Comparison of ENCODE assay signal across 9 mouse cellular contexts in genomic region chr16:21488413-21488812, GRCm38 (mm10).
DNase-seq lines count a peak whose midpoint lies in the region; ATAC-seq lines count a peak whose summit lies in the region.
"Had no signal": no experiment of that assay in that cellular context is flagged by ENCODE, and none has a peak within 500 bp of the region (broad histone marks: within the 10 kb centered on the region; RNA-seq: fewer than 3 reads in every experiment).

No protein-coding gene starts in this region.

- H3K4me2 ChIP-seq in heart, embryonic 11.5 days = no peak overlapping the region
- H3K4me2 ChIP-seq: liver, embryonic 13.5 days had no signal

- peak; percentile 25 for DNase-seq in heart, adult 8-10 months (ENCODE audit: low spot score)
- peak; percentile 58 for DNase-seq in MN1 (ENCODE audit: low spot score)
- peak; percentile 77 to 82 for DNase-seq in cerebellum, postnatal 10 days
- DNase-seq in layer of hippocampus, postnatal 10 days (ENCODE audit: low spot score in 2 of 2) = peak; percentile 67 to 75
- peak; percentile 20 to 64 for DNase-seq in spleen, postnatal 10 days (ENCODE audit: low spot score in 2 of 2)
- DNase-seq: liver, embryonic 13.5 days had no signal

- H3K4me3 ChIP-seq in heart, embryonic 11.5 days (ENCODE audit: low read depth, low read length) = no peak overlapping the region
- H3K4me3 ChIP-seq: liver, embryonic 13.5 days had no signal

- no peak overlapping the region for H3K9ac ChIP-seq in heart, embryonic 11.5 days (ENCODE audit: low read depth, low read length)
- H3K9ac ChIP-seq: liver, embryonic 13.5 days had no signal

- H3K27me3 ChIP-seq in heart, embryonic 11.5 days (ENCODE audit: control insufficient read depth, insufficient read depth, low read length) = no peaks in the 10 kb centered on the region
- H3K27me3 ChIP-seq: liver, embryonic 13.5 days had no signal

- no peaks in the 10 kb centered on the region for H3K4me1 ChIP-seq in heart, embryonic 11.5 days (ENCODE audit: control insufficient read depth, insufficient read depth, low read length)
- H3K4me1 ChIP-seq: liver, embryonic 13.5 days had no signal

- no peaks in the 10 kb centered on the region for H3K9me3 ChIP-seq in heart, embryonic 11.5 days (replicated peaks; ENCODE audit: control insufficient read depth, low read length)
- H3K9me3 ChIP-seq: liver, embryonic 13.5 days had no signal

- ATAC-seq in heart, embryonic 11.5 days (replicated peaks; ENCODE audit: insufficient number of reproducible peaks, low FRiP score, low TSS enrichment) = no peak
- peak; percentile 48 for ATAC-seq in granulocyte monocyte progenitor cell, adult 5-6 weeks (replicated peaks; ENCODE audit: poor library complexity, severe bottlenecking)
- peak; percentile 88 for ATAC-seq in megakaryocyte progenitor cell, adult 5-6 weeks (replicated peaks; ENCODE audit: poor library complexity)

- no peak overlapping the region for H3K27ac ChIP-seq in heart, embryonic 11.5 days (ENCODE audit: low read depth, low read length)
- H3K27ac ChIP-seq: liver, embryonic 13.5 days had no signal

- H3K36me3 ChIP-seq in heart, embryonic 11.5 days (ENCODE audit: control insufficient read depth, insufficient read depth, low read length) = no peaks in the 10 kb centered on the region
- H3K36me3 ChIP-seq: liver, embryonic 13.5 days had no signal

- 50% methylated on average over 4 of the region's 4 CpGs for WGBS in heart, embryonic 11.5 days (ENCODE audit: insufficient replicate concordance)

Comparison
In these comparisons a context has a peak if more than half of its experiments do, and no peak if none do; other contexts are left out.
1. DNase-seq: peak in every context shown above with its lines; median percentile 80 in cerebellum, postnatal 10 days; 71 in layer of hippocampus, postnatal 10 days; 58 in MN1; 42 in spleen, postnatal 10 days; 25 in heart, adult 8-10 months.